ENCODE assay signal across 25 mouse cellular contexts in the genomic region with DNA sequence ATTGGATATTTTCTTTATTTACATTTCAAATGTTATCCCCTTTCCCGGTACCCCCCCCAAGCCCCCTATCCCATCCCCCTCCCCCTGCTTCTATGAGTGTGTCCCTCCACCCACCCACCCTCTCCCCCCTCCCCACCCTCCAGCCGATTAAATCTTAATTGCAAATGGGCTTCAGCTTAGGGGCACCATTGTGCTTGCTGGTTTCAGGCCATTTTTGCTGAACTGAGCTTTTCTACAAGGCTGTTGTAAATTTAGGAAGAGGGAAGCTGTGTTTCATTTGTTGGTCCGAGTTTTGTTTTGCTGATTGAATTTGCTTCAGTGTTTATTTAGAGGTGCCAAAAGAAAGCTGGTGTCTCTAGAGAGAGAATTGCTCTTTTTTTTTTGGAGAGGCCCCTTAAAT.
"Had no signal": no experiment of that assay in that cellular context is flagged by ENCODE, and none has a peak within 500 bp of the region (broad histone marks: within the 10 kb centered on the region; RNA-seq: fewer than 3 reads in every experiment).

No protein-coding gene starts in this region.

- H3K9me3 ChIP-seq: heart, embryonic 13.5 days; heart, embryonic 15.5 days; hindbrain, embryonic 13.5 days; hindbrain, embryonic 15.5 days; kidney, embryonic 15.5 days; limb, embryonic 10.5 days; limb, embryonic 12.5 days had no signal

- H3K36me3 ChIP-seq: heart, embryonic 13.5 days; heart, embryonic 15.5 days; hindbrain, embryonic 13.5 days; hindbrain, embryonic 15.5 days; kidney, embryonic 15.5 days; limb, embryonic 10.5 days; limb, embryonic 12.5 days had no signal

- H3K27me3 ChIP-seq: heart, embryonic 13.5 days; heart, embryonic 15.5 days; hindbrain, embryonic 15.5 days had no signal

- DNase-seq: gastrocnemius, postnatal 14 days; gastrocnemius, postnatal 36 days; heart, adult 11 months; heart, adult 2 months; heart, postnatal 14 days; heart, postnatal 36 days; kidney, adult 11 months; kidney, adult 2 months; kidney, adult 9 months; kidney, postnatal 14 days; kidney, postnatal 36 days; liver had no signal

- H3K4me1 ChIP-seq: hindbrain, embryonic 13.5 days; hindbrain, embryonic 15.5 days; kidney, embryonic 15.5 days; limb, embryonic 10.5 days; limb, embryonic 12.5 days had no signal

- ATAC-seq: hindbrain, postnatal 0 days; intestine, embryonic 16.5 days had no signal

- H3K9ac ChIP-seq: heart, embryonic 13.5 days; heart, embryonic 15.5 days; hindbrain, embryonic 13.5 days; hindbrain, embryonic 15.5 days; kidney, embryonic 15.5 days; limb, embryonic 12.5 days had no signal

- H3K27ac ChIP-seq: heart, adult 2 months; heart, embryonic 13.5 days; heart, embryonic 15.5 days; hindbrain, embryonic 13.5 days; hindbrain, embryonic 15.5 days; hindbrain, postnatal 0 days; kidney, embryonic 15.5 days; kidney, postnatal 0 days; left cerebral cortex, adult 2 months; limb, embryonic 10.5 days; limb, embryonic 12.5 days had no signal

- H3K4me3 ChIP-seq: heart, adult 2 months; heart, embryonic 13.5 days; heart, embryonic 15.5 days; hindbrain, embryonic 13.5 days; hindbrain, embryonic 15.5 days; kidney, embryonic 15.5 days; left cerebral cortex, adult 2 months; limb, embryonic 10.5 days; limb, embryonic 12.5 days had no signal

- H3K4me2 ChIP-seq: heart, embryonic 11.5 days; heart, embryonic 13.5 days; heart, embryonic 15.5 days; hindbrain, embryonic 13.5 days; hindbrain, embryonic 15.5 days; kidney, embryonic 15.5 days; limb, embryonic 12.5 days; liver, embryonic 11.5 days had no signal
